Mouse (Mus musculus) olfactory bulb, adult 2 months (tissue): ENCODE data around the gene Fam110c.

ENCODE experiments used
- CTCF ChIP-seq: fragments of 200-500 bp; IDR thresholded peaks from 2 replicates; pipeline ENCODE4 v1.5.1; 2012; ENCODE audit warnings: low read depth, mild to moderate bottlenecking, low read length, moderate library complexity; ENCODE audit not compliant: insufficient read depth
- POLR2A ChIP-seq: fragments of 200-500 bp; IDR thresholded peaks from 2 replicates; pipeline ENCODE4 v1.6.1; 2012; ENCODE audit warnings: mild to moderate bottlenecking, low read depth, low read length, moderate library complexity; ENCODE audit not compliant: insufficient read depth

GRCm38 (mm10) chr12:31083007-31083406, 9.3 kb downstream of the Fam110c start:
- TF ChIP-seq CTCF = no peak
- TF ChIP-seq POLR2A = no peak
